Mouse (Mus musculus) right cerebral cortex, postnatal 14 days (tissue): ENCODE data around the gene Gamt.
"Not testable (repeated sequence)": the region's sequence is repeated elsewhere in the genome, so short reads cannot be mapped to it uniquely, and the experiment has no call there.

Experiments
- DNase-seq: peaks from one replicate; pipeline ENCODE4 v3.0.0; 2022

Gamt gene

DNA sequence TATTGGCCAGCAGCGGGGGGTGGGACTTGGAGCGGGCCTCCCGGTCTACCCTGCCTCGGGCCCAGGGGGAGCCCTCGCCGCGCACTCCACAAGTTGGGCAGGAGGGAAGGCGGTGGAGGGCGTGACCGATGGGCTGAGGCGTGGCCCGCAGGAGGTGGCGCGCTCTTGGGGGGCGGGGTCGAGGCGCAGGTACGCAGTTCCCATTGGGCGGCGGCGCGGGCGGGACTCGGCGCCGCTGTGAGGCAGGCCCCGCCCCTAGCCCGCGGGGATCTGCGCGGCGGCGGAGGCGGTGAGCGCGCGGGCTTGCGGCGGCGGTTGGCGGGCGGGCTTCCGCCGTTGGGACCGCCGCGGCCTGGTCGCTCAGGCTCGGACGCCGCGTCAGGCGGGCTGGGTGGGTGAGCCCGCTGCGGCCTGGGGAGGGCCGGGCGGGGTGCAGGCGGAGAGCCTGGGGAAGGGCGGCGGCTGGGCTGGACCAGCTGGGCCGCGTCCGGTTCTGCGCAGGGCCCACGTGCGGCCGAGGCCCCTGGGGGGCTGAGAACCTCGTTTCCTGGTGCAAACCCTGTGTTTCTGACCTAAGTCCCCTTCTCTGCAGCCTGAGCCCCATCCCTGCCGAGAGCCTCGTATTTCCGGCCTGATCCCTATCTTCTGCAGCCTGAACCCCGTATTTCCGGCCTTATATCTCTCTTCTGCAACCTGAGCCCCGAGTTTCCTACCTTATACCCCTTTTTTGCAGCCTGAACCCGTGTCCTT is 34.2 kb downstream of the Gamt start, which contains the start of gene Mum1:
Gene Mum1 (plus strand): TSS at position 19 of the 750 bp plus-strand sequence.
- peak; percentile 98 for DNase-seq

DNA sequence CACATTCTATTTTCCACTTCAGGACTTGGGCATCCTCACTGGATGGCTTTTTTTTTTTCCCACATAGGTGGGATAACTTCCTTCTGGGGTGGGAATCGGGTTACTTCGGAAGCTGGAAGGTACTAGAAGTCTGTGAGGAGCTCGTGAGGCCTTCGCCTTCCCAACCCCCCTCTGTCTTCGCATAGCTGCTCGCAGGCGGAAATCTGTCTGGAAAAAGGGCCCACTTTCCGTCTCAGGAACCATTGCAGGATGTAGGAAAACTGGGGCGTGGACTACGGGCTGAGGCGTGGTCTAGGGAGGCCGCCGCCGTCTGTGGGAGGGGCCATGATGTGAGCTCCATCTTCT is 34.8 kb downstream of the Gamt start:
- no peak for DNase-seq

DNA sequence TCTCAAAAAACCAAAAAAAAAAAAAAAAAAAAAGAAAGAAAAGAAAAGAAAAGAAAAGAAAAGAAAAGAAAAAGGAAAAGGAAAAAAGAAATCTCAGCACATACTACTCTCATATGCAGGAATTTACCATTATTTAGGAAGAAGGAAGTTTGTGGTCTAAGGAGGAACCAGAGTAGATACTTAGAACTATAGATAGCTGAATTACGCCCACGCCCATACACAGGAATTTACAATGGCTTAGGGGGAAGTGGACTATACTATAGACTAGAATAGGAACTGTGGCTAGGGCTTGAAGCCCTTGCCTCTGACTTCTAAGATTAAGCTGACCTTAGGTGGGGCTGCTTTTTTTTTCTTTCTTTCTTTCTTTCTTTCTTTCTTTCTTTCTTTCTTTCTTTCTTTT is 37.7 kb downstream of the Gamt start:
- DNase-seq, result not testable (repeated sequence)

DNA sequence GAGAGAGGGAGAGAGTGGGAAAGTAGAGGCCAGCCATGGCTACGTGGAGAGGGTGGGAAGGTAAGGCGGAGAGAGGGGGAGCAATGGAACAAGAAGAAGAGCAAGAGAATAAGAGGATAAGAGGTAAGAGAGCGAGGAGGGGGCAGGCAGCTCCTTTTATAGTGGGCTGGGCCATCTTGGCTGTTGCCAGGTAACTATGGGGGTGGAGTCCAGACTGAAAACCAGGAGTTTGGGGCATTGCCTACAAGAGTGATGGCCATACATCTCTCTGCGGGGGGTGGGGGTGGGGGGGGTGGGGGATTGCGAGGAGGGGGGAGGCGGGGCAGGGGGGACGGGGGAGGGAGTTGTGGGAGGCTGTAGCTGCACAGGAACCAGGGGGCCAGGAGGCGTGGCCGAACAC is 40.1 kb downstream of the Gamt start:
- no peak for DNase-seq

DNA sequence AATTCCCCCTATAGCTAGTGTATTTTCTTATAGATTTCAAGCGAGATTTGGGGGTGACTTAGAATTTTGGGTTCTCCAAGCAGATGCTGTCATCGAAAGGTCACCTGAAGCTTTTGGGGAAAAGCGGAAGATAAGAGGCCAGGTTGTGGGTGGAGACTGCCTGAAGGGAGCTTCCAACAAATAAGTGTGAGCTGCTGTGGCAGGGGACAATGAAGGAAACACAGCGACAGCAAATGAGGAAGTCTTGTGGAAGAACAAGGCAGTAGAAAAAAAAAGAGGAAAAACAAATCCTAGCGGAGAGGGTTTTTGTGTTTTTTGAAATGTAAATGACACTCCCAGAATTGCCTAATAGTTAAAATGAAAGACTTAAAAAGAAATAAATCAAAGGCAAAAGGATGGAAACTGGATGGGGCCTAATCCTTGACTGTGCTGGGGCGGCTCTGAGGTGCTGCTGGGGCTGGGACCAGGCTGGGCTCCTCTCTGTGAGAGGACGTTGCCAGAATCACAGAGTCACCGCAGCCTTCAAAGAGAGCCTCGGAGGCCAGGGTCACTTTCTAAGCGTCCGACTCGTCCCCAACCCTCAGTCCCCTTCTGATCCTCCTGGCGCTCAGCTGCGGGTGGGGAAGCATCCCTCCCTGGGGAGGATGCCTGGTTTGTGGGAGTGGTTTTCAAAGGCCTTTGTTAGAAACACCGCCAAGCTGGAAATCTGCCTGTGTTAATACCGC is 45.6 kb downstream of the Gamt start:
- no peak for DNase-seq

DNA sequence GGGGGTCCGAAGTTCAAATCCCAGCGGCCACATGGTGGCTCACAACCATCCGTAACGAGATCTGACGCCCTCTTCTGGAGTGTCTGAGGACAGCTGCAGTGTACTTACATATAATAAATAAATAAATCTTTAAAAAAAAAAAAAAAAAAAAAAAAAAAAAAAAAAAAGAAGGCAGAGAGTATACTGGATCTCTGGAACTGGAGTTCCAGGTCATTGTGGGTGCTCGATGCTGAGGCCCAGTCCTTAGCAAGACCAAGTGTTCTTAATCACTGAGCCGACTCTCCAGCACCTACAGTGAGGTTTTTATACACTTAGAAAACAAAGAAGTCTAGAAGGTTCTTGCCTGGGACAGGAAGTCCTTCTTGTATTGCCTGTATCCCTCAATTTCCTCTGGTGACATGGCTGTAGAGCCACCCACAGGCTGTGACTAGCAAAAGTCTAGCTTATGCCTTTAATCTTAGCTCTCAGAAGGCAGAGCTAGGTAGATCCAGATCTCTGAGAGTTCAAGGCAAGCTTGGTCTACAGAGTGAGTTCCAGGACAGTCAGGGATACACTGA is 49.2 kb downstream of the Gamt start:
- DNase-seq, result not testable (repeated sequence)

DNA sequence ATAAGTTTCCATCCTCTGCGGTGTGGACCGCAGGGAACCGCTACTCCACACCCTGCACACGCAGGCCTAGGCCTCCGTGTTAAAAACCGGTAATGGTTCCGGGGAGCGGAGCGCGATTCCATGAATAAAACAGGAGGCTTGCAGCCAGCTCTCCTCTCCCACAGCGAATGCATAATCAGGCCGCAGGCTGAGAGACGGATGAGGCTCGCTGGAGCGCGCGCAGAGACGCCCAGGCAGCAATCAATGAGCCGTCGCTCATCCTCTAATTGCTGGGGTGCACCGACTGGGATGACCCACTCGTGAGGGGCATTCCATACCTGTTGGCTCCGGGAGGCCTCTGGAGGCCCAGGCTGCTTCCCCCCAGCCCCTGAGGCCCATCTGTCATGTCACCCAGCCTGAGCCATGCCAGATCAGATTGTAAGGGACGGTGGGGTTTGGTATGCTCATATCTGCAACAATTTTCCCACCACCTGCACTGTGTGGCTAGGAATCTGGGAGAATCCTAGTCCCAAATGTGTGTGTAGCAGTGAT is 51.9 kb downstream of the Gamt start:
- DNase-seq, result peak; percentile 48

DNA sequence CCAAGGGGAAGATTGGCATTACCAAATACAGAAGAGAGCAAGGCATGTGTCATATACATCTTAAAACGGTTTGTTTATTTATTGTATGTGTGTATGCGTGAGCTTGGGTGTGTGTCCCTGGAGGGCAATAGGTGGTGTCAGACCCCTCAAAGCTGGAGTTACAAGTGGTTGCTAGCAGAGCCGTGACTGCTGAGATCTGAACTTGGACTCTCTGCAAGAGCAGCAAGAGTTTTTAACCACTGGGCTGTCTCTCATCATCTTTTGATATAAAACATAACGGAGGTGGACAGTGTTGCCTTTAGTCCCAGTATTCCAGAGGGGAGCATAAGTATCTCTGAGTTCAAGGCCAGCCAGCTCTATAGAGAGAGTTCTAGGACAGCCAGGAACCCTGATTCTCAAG is 52.6 kb downstream of the Gamt start:
- no peak for DNase-seq
